8 mouse cellular contexts compared by ENCODE assay signal in the genomic region with DNA sequence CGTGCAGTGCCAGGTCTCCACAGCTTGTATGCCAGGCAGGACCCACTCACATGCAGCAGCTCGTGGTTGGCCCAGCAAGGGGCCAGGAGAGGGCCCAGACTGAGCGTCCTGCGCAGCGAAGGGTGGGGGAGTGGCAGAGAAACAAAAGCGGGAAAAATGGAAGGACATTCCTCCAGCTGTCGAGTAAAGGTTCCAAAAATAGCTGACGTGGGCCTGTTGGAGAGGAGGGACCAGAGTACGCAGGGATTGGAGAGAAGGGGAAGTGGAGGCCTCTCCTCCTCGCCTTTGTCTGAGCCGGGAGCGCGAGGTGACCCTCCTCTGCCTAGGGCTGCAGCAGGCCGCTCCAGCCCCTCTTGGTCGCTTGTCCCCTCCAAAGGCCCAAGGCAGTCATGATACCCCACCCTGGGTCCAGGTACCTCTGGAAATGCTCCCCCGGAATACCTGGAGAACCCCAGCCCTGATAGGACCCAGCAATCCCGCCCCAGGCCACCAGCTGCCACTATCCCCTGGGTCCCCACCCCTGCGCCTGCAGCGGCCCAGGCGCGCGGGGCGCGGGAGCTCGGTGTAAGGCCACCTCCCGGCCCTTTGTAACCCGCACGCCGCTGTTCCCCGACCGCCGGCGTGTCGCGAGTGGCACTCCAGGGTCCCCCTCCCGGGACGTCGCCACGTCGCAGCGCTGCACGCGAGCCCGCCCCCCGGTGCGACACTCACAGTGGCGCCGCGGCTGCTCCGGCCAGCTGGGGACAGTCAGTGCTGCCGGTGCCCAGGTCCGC. TPM values are rescaled to one million over a fixed set of nuclear protein-coding genes. Genes with fewer than 3 reads are reported as not detected.
DNase-seq lines count a peak whose midpoint lies in the region; ATAC-seq and TF ChIP-seq lines count a peak whose summit lies in the region.

No protein-coding gene starts in this region.

- peak overlapping the region; percentile 88 for H3K4me2 ChIP-seq in heart, embryonic 15.5 days
- H3K4me2 ChIP-seq in kidney, postnatal 0 days (ENCODE audit: low read length) = peak overlapping the region; percentile 75
- peak overlapping the region; percentile 100 for H3K4me2 ChIP-seq in liver, embryonic 14.5 days (ENCODE audit: low read depth)

- TF ChIP-seq CTCF in E14TG2a.4 (conservative IDR thresholded peaks at IDR 0.05; ENCODE audit: low read length) = no peak
- no peak for TF ChIP-seq CTCF in brain, embryonic 14.5 days (IDR thresholded peaks at IDR 0.05; ENCODE audit: borderline replicate concordance, extremely low read depth, insufficient read depth, insufficient read length)
- TF ChIP-seq CTCF in kidney, postnatal 0 days (IDR thresholded peaks at IDR 0.05; ENCODE audit: low read depth) = no peak
- no peak for TF ChIP-seq CTCF in liver, embryonic 14.5 days (IDR thresholded peaks at IDR 0.05; ENCODE audit: low read depth)

- DNase-seq in brain, embryonic 14.5 days (ENCODE audit: low read depth) = peak; percentile 88
- peak; percentile 96 for DNase-seq in kidney, postnatal 0 days (ENCODE audit: low spot score)
- no peak for DNase-seq in liver, embryonic 14.5 days (ENCODE audit: low read depth in 3 of 3, low spot score in 3 of 3)
- DNase-seq in neural tube, embryonic 10.5 days (ENCODE audit: extremely low spot score, low spot score) = peak; percentile 82
- peak; percentile 34 for DNase-seq in thymus, postnatal 0 days (ENCODE audit: low spot score)

- peaks cover 68% of the 10 kb centered on the region for H3K4me1 ChIP-seq in E14TG2a.4 (replicated peaks; ENCODE audit: low read depth, low read length)
- peaks cover 67% of the 10 kb centered on the region for H3K4me1 ChIP-seq in heart, embryonic 15.5 days (replicated peaks)
- H3K4me1 ChIP-seq in kidney, postnatal 0 days (replicated peaks; ENCODE audit: insufficient read depth, low read length) = peaks cover 19% of the 10 kb centered on the region; the same call in 1 of the 2 replicates
- H3K4me1 ChIP-seq in liver, embryonic 14.5 days (replicated peaks; ENCODE audit: control insufficient read depth in 2 of 2, insufficient read depth in 2 of 2, low read length in 1 of 2) = peaks cover 12 to 35% of the 10 kb centered on the region in 2 experiments

- no peaks in the 10 kb centered on the region for H3K9me3 ChIP-seq in E14TG2a.4 (ENCODE audit: low read length)
- H3K9me3 ChIP-seq in heart, embryonic 15.5 days (replicated peaks) = no peaks in the 10 kb centered on the region
- H3K9me3 ChIP-seq in kidney, postnatal 0 days (replicated peaks; ENCODE audit: low read length) = no peaks in the 10 kb centered on the region
- H3K9me3 ChIP-seq in liver, embryonic 14.5 days (ENCODE audit: control insufficient read depth, low read length) = no peaks in the 10 kb centered on the region

- under 1% methylated on average over 50 of the region's 52 CpGs for WGBS in heart, embryonic 15.5 days
- WGBS in kidney, postnatal 0 days = under 1% methylated on average over 52 of the region's 52 CpGs
- WGBS in liver, embryonic 14.5 days (ENCODE audit: insufficient replicate concordance) = under 1% methylated on average over 50 of the region's 52 CpGs

- 0 out of 2 replicates have a peak, but pooled peaks have one; percentile 16 for ATAC-seq in erythroid progenitor cell, adult 5-6 weeks (replicated peaks; ENCODE audit: low FRiP score, poor library complexity, severe bottlenecking)
- ATAC-seq in heart, embryonic 15.5 days (replicated peaks; ENCODE audit: insufficient number of reproducible peaks, insufficient read depth, low FRiP score, low read depth) = peak; percentile 78
- ATAC-seq in kidney, postnatal 0 days (replicated peaks; ENCODE audit: low FRiP score, low read depth) = peak; percentile 75
- ATAC-seq in liver, embryonic 14.5 days (ENCODE audit: insufficient read depth) = peak; percentile 73

- TF ChIP-seq EP300 in liver, embryonic 14.5 days (IDR thresholded peaks at IDR 0.05; ENCODE audit: low read depth) = no peak

- peak; percentile 7; the same call in 1 of the 2 replicates for TF ChIP-seq POLR2A in brain, embryonic 14.5 days (IDR thresholded peaks at IDR 0.05; ENCODE audit: borderline replicate concordance, extremely low read depth, insufficient read depth, insufficient read length, poor library complexity, severe bottlenecking)

- no peaks in the 10 kb centered on the region for H3K36me3 ChIP-seq in E14TG2a.4 (ENCODE audit: insufficient read depth, low read length)
- peaks cover 14% of the 10 kb centered on the region for H3K36me3 ChIP-seq in heart, embryonic 15.5 days
- peaks cover 3% of the 10 kb centered on the region; the same call in 1 of the 2 replicates for H3K36me3 ChIP-seq in kidney, postnatal 0 days (ENCODE audit: insufficient read depth, low read length)
- H3K36me3 ChIP-seq in liver, embryonic 14.5 days (replicated peaks; ENCODE audit: control insufficient read depth, insufficient read depth, low read depth) = no peaks in the 10 kb centered on the region

- H3K9ac ChIP-seq in heart, embryonic 15.5 days = peak overlapping the region; percentile 99
- peak overlapping the region; percentile 86 for H3K9ac ChIP-seq in kidney, postnatal 0 days (ENCODE audit: low read depth, low read length)
- peak overlapping the region; percentile 86 for H3K9ac ChIP-seq in liver, embryonic 14.5 days (replicated peaks)

- H3K27ac ChIP-seq in heart, embryonic 15.5 days = peak overlapping the region; percentile 100
- H3K27ac ChIP-seq in kidney, postnatal 0 days = peak overlapping the region; percentile 95
- H3K27ac ChIP-seq in liver, embryonic 14.5 days = peak overlapping the region; percentile 14

- peak overlapping the region; percentile 93 for H3K4me3 ChIP-seq in E14TG2a.4 (replicated peaks; ENCODE audit: low read length)
- peak overlapping the region; percentile 86 for H3K4me3 ChIP-seq in heart, embryonic 15.5 days
- peak overlapping the region; percentile 62 for H3K4me3 ChIP-seq in kidney, postnatal 0 days (replicated peaks; ENCODE audit: low read depth, low read length)
- H3K4me3 ChIP-seq in liver, embryonic 14.5 days (ENCODE audit: insufficient read depth in 1 of 2, low read depth in 2 of 2, low read length in 2 of 2) = peak overlapping the region; percentile 61 to 89

- H3K27me3 ChIP-seq in E14TG2a.4 (ENCODE audit: insufficient read depth, low read length) = peaks cover 25% of the 10 kb centered on the region
- no peaks in the 10 kb centered on the region for H3K27me3 ChIP-seq in heart, embryonic 15.5 days
- H3K27me3 ChIP-seq in kidney, postnatal 0 days (ENCODE audit: insufficient read depth, low read length) = no peaks in the 10 kb centered on the region
- no peaks in the 10 kb centered on the region for H3K27me3 ChIP-seq in liver, embryonic 14.5 days (ENCODE audit: control insufficient read depth, insufficient read depth, low read length)

RNA-seq across cellular contexts. Expression of a gene that starts 0.6 kb away (rescaled TPM):
- polyA plus RNA-seq in brain, embryonic 14.5 days (2012; rRNA removed) = 230 and 297 TPM in 2 replicates
- total RNA-seq in erythroid progenitor cell, adult 5-6 weeks (2015; ENCODE audit: low replicate concordance) = 11.7 and 45.8 TPM in 2 replicates
- total RNA-seq in erythroid progenitor cell, adult 5-6 weeks (2017; ENCODE audit: low replicate concordance) = 14.7 and 16.7 TPM in 2 replicates
- 2,234 and 2,284 TPM in 2 replicates for polyA plus RNA-seq in heart, embryonic 15.5 days (2015; fragmentation: Nextera tagmentation; extraction: Ambion mirVana)
- 630 and 689 TPM in 2 replicates for polyA plus RNA-seq in kidney, postnatal 0 days (2015; fragmentation: Nextera tagmentation; extraction: Ambion mirVana)
- 83.7 and 88.2 TPM in 2 replicates for polyA plus RNA-seq in liver, embryonic 14.5 days (2012; rRNA removed)
- 128 and 132 TPM in 2 replicates for polyA plus RNA-seq in liver, embryonic 14.5 days (2014; fragmentation: Nextera tagmentation; extraction: Ambion mirVana)
- polyA plus RNA-seq in thymus, postnatal 0 days (2015; fragmentation: Nextera tagmentation; extraction: Ambion mirVana) = 322 and 332 TPM in 2 replicates

Comparison
In these comparisons a context has a peak if more than half of its experiments do, and no peak if none do; other contexts are left out.
1. DNase-seq: peak in brain, embryonic 14.5 days (single experiment), kidney, postnatal 0 days (single experiment), neural tube, embryonic 10.5 days (single experiment) and thymus, postnatal 0 days (single experiment); none in liver, embryonic 14.5 days (0 of 3).
2. ATAC-seq: peak in every context shown above with its lines; median percentile 78 in heart, embryonic 15.5 days; 75 in kidney, postnatal 0 days; 73 in liver, embryonic 14.5 days; 16 in erythroid progenitor cell, adult 5-6 weeks.
3. H3K27ac ChIP-seq: peak in every context shown above with its lines; median percentile 100 in heart, embryonic 15.5 days; 95 in kidney, postnatal 0 days; 14 in liver, embryonic 14.5 days.
4. Peak in every context shown above with its lines, with median percentiles within 50 percentile points of each other: H3K4me3 ChIP-seq, H3K4me2 ChIP-seq and H3K9ac ChIP-seq.